Mouse (Mus musculus): ENCODE measurements around the gene Fam118a.
"Not testable (repeated sequence)": the region's sequence is repeated elsewhere in the genome, so short reads cannot be mapped to it uniquely, and the experiment has no call there.

Fam118a gene

GRCm38 (mm10) chr15:85028648-85029047, at the start of gene Fam118a:
Gene Fam118a (plus strand): TSS chr15:85028948.
- DNase-seq: not testable (repeated sequence)

GRCm38 (mm10) chr15:84981609-84982313, 47.0 kb upstream of the Fam118a start:
- DNase-seq: no peak

- no peak for DNase-seq
Observed at GRCm38 (mm10) chr15:84982888-84983287, 45.9 kb upstream of the Fam118a start.

GRCm38 (mm10) chr15:84983721-84984120, 45.0 kb upstream of the Fam118a start:
- DNase-seq: no peak

GRCm38 (mm10) chr15:84985516-84986160, 43.1 kb upstream of the Fam118a start:
- DNase-seq: no peak

GRCm38 (mm10) chr15:84986171-84987019, 42.4 kb upstream of the Fam118a start:
- DNase-seq: no peak

GRCm38 (mm10) chr15:84987020-84987815, 41.5 kb upstream of the Fam118a start:
- peak; percentile 47 for DNase-seq

GRCm38 (mm10) chr15:84987874-84988825, 40.6 kb upstream of the Fam118a start, which contains the start of gene 5031439G07Rik:
Gene 5031439G07Rik (minus strand): TSS chr15:84988551.
- DNase-seq: peak; percentile 85

GRCm38 (mm10) chr15:84989098-84989497, 39.6 kb upstream of the Fam118a start:
- DNase-seq: no peak

- no peak for DNase-seq
Observed at GRCm38 (mm10) chr15:84989771-84990170, 39.0 kb upstream of the Fam118a start.

- no peak for DNase-seq
Observed at GRCm38 (mm10) chr15:84994498-84994897, 34.2 kb upstream of the Fam118a start.

- DNase-seq: no peak
Observed at GRCm38 (mm10) chr15:84995041-84995440, 33.7 kb upstream of the Fam118a start.

GRCm38 (mm10) chr15:84995967-84996366, 32.8 kb upstream of the Fam118a start:
- DNase-seq: peak; percentile 65

GRCm38 (mm10) chr15:84997768-84998454, 30.8 kb upstream of the Fam118a start:
- peak; percentile 48 for DNase-seq

GRCm38 (mm10) chr15:84999911-85000310, 28.8 kb upstream of the Fam118a start:
- no peak for DNase-seq

GRCm38 (mm10) chr15:85000984-85001982, 27.5 kb upstream of the Fam118a start:
- peak; percentile 82 for DNase-seq

GRCm38 (mm10) chr15:85009666-85010065, 19.1 kb upstream of the Fam118a start:
- DNase-seq: no peak

- DNase-seq: no peak
Observed at GRCm38 (mm10) chr15:85011895-85012661, 16.7 kb upstream of the Fam118a start.

- DNase-seq: no peak
Observed at GRCm38 (mm10) chr15:85012662-85013054, 16.1 kb upstream of the Fam118a start.

Measured in right cerebral cortex, postnatal 14 days (tissue).